8 mouse cellular contexts compared by ENCODE assay signal in the genomic region with DNA sequence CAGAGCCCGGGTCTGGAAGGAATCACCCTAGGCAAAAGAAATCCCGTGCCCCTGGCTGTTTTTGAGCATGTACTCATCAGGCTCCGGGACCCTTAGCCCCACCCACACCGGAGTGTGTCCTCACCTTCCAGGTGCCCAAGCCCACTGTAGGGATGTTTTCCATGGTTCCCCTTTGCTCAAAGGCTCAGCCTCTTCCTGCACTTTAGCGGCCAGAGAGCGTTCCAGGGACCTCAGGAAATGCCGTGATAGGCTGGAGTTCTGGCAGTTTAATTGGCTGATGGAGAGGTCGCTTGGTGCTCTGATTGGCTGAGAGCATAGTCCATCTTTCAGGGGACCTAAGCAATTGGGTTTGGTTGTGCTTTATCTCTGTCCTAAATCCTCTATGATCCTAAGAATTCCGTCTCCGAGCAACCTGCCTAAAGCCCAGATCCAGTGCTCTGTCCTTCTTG. TPM values are rescaled to one million over a fixed set of nuclear protein-coding genes. Genes with fewer than 3 reads are reported as not detected.
DNase-seq lines count a peak whose midpoint lies in the region; ATAC-seq and TF ChIP-seq lines count a peak whose summit lies in the region.

A gene (minus strand): TSS at position 214 of the 449 bp plus-strand sequence.

- ATAC-seq in forebrain, embryonic 12.5 days (ENCODE audit: low FRiP score): peak; percentile 100
- peak; percentile 100 for ATAC-seq in heart, postnatal 0 days (ENCODE audit: insufficient read depth, low read depth)
- ATAC-seq in liver, embryonic 16.5 days (ENCODE audit: low read depth): peak; percentile 99
- peak; percentile 100 for ATAC-seq in neural tube, embryonic 13.5 days (ENCODE audit: low read depth)

- 7% methylated on average over 10 of the region's 10 CpGs for WGBS in forebrain, embryonic 12.5 days
- 3% methylated on average over 10 of the region's 10 CpGs for WGBS in heart, postnatal 0 days
- 4% methylated on average over 10 of the region's 10 CpGs for WGBS in liver, embryonic 16.5 days (ENCODE audit: insufficient replicate concordance)
- 2% methylated on average over 10 of the region's 10 CpGs for WGBS in neural tube, embryonic 13.5 days

- TF ChIP-seq EP300 in heart, postnatal 0 days (IDR thresholded peaks at IDR 0.05; ENCODE audit: low read depth): no peak

- no peak for TF ChIP-seq CTCF in E14TG2a.4 (conservative IDR thresholded peaks at IDR 0.05; ENCODE audit: low read length)
- TF ChIP-seq CTCF in heart, postnatal 0 days (IDR thresholded peaks at IDR 0.05; ENCODE audit: low read depth): no peak
- no peak for TF ChIP-seq CTCF in testis, adult 2 months (IDR thresholded peaks at IDR 0.05; ENCODE audit: control insufficient read depth, insufficient read depth, insufficient replicate concordance, low read depth, low read length)

- H3K4me3 ChIP-seq in E14TG2a.4 (replicated peaks; ENCODE audit: low read length): peak within 1 kb of the TSS; percentile 83
- peak within 1 kb of the TSS; percentile 54 for H3K4me3 ChIP-seq in forebrain, embryonic 12.5 days (replicated peaks)
- peak within 1 kb of the TSS; percentile 64 for H3K4me3 ChIP-seq in heart, postnatal 0 days (ENCODE audit: low read depth, low read length)
- peak within 1 kb of the TSS; percentile 73 for H3K4me3 ChIP-seq in liver, embryonic 16.5 days (ENCODE audit: low read depth, low read length)
- H3K4me3 ChIP-seq in neural tube, embryonic 13.5 days: peak within 1 kb of the TSS; percentile 70
- peak within 1 kb of the TSS; percentile 97 for H3K4me3 ChIP-seq in testis, adult 2 months (ENCODE audit: control insufficient read depth, low read depth, low read length)

- peaks cover 5% of the 10 kb centered on the region for H3K4me1 ChIP-seq in E14TG2a.4 (replicated peaks; ENCODE audit: low read depth, low read length)
- no peaks in the 10 kb centered on the region for H3K4me1 ChIP-seq in forebrain, embryonic 12.5 days
- 0 out of 2 replicates have a peak, but pooled peaks cover 3% of the 10 kb centered on the region for H3K4me1 ChIP-seq in heart, postnatal 0 days (ENCODE audit: control insufficient read depth, insufficient read depth)
- no peaks in the 10 kb centered on the region for H3K4me1 ChIP-seq in liver, embryonic 16.5 days (ENCODE audit: control insufficient read depth, low read depth, low read length)
- H3K4me1 ChIP-seq in neural tube, embryonic 13.5 days (replicated peaks): peaks cover 11% of the 10 kb centered on the region; the same call in 1 of the 2 replicates
- peaks cover 5% of the 10 kb centered on the region; the same call in 1 of the 2 replicates for H3K4me1 ChIP-seq in testis, adult 2 months (ENCODE audit: control insufficient read depth, insufficient read depth, low read length)

- TF ChIP-seq POLR2A in testis, adult 2 months (IDR thresholded peaks at IDR 0.05; ENCODE audit: control insufficient read depth, low read depth, low read length): peak; percentile 81

- H3K9ac ChIP-seq in forebrain, embryonic 12.5 days: peak within 1 kb of the TSS; percentile 61
- peak within 1 kb of the TSS; percentile 76 for H3K9ac ChIP-seq in heart, postnatal 0 days (replicated peaks; ENCODE audit: low read depth, low read length)
- peak within 1 kb of the TSS; percentile 56 for H3K9ac ChIP-seq in liver, embryonic 16.5 days (ENCODE audit: low read depth, low read length)
- H3K9ac ChIP-seq in neural tube, embryonic 13.5 days: peak within 1 kb of the TSS; percentile 82

- no peaks in the 10 kb centered on the region for H3K9me3 ChIP-seq in E14TG2a.4 (ENCODE audit: low read length)
- H3K9me3 ChIP-seq in forebrain, embryonic 12.5 days: no peaks in the 10 kb centered on the region
- no peaks in the 10 kb centered on the region for H3K9me3 ChIP-seq in heart, postnatal 0 days (replicated peaks; ENCODE audit: control insufficient read depth, low read length)
- H3K9me3 ChIP-seq in liver, embryonic 16.5 days (replicated peaks; ENCODE audit: control insufficient read depth, low read length): no peaks in the 10 kb centered on the region
- H3K9me3 ChIP-seq in neural tube, embryonic 13.5 days: no peaks in the 10 kb centered on the region

- H3K4me2 ChIP-seq in forebrain, embryonic 12.5 days: peak within 1 kb of the TSS; percentile 62
- H3K4me2 ChIP-seq in heart, postnatal 0 days (ENCODE audit: low read depth, low read length): peak within 1 kb of the TSS; percentile 80
- peak within 1 kb of the TSS; percentile 65 for H3K4me2 ChIP-seq in liver, embryonic 16.5 days (ENCODE audit: low read depth, low read length)
- H3K4me2 ChIP-seq in neural tube, embryonic 13.5 days: peak within 1 kb of the TSS; percentile 75

- H3K27ac ChIP-seq in forebrain, embryonic 12.5 days: peak within 1 kb of the TSS; percentile 44; the same call in 1 of the 2 replicates
- peak within 1 kb of the TSS; percentile 72 for H3K27ac ChIP-seq in heart, postnatal 0 days (ENCODE audit: low read depth)
- no peak within 1 kb of the TSS; the same call in 1 of the 2 replicates for H3K27ac ChIP-seq in liver, embryonic 16.5 days (ENCODE audit: low read length)
- peak within 1 kb of the TSS; percentile 74 for H3K27ac ChIP-seq in neural tube, embryonic 13.5 days (replicated peaks)
- peak within 1 kb of the TSS; percentile 87 for H3K27ac ChIP-seq in testis, adult 2 months (ENCODE audit: control insufficient read depth, insufficient read depth, low read depth, low read length)

- DNase-seq in c-Kit-positive CD71-positive TER-119-positive erythroid progenitor cells, embryonic 14.5 days (ENCODE audit: low spot score): peak; percentile 76
- peak; percentile 95 for DNase-seq in heart, postnatal 0 days (ENCODE audit: low spot score)
- peak; percentile 84 to 90 for DNase-seq in kidney, postnatal 4 days

- H3K27me3 ChIP-seq in E14TG2a.4 (ENCODE audit: insufficient read depth, low read length): no peaks in the 10 kb centered on the region
- no peaks in the 10 kb centered on the region for H3K27me3 ChIP-seq in forebrain, embryonic 12.5 days
- H3K27me3 ChIP-seq in heart, postnatal 0 days (ENCODE audit: control insufficient read depth, insufficient read depth, low read length): no peaks in the 10 kb centered on the region
- H3K27me3 ChIP-seq in liver, embryonic 16.5 days (ENCODE audit: control insufficient read depth, insufficient read depth, low read depth, low read length): no peaks in the 10 kb centered on the region
- 0 out of 2 replicates have a peak, but pooled peaks cover 4% of the 10 kb centered on the region for H3K27me3 ChIP-seq in neural tube, embryonic 13.5 days
- H3K27me3 ChIP-seq in testis, adult 2 months (ENCODE audit: control insufficient read depth, insufficient read depth, low read length): no peaks in the 10 kb centered on the region

- no peaks in the 10 kb centered on the region for H3K36me3 ChIP-seq in E14TG2a.4 (ENCODE audit: insufficient read depth, low read length)
- no peaks in the 10 kb centered on the region for H3K36me3 ChIP-seq in forebrain, embryonic 12.5 days (replicated peaks)
- H3K36me3 ChIP-seq in heart, postnatal 0 days (replicated peaks; ENCODE audit: control insufficient read depth, insufficient read depth, low read length): no peaks in the 10 kb centered on the region
- H3K36me3 ChIP-seq in liver, embryonic 16.5 days (ENCODE audit: control insufficient read depth, insufficient read depth): no peaks in the 10 kb centered on the region
- no peaks in the 10 kb centered on the region for H3K36me3 ChIP-seq in neural tube, embryonic 13.5 days
- no peaks in the 10 kb centered on the region for H3K36me3 ChIP-seq in testis, adult 2 months (ENCODE audit: control insufficient read depth, insufficient read depth, low read length)

RNA-seq across cellular contexts. Expression of the gene that starts here (rescaled TPM):
- polyA plus RNA-seq in forebrain, embryonic 12.5 days (2016; fragmentation: Nextera tagmentation; extraction: Ambion mirVana): 49.5 and 51.8 TPM in 2 replicates
- total RNA-seq in heart, postnatal 0 days (2014; rRNA removed; ENCODE audit: low replicate concordance): 9.0 and 26.9 TPM in 2 replicates
- 37.3 and 39.2 TPM in 2 replicates for polyA plus RNA-seq in heart, postnatal 0 days (2015; fragmentation: Nextera tagmentation; extraction: Ambion mirVana)
- polyA plus RNA-seq in liver, embryonic 16.5 days (2015; fragmentation: Nextera tagmentation; extraction: Ambion mirVana): 17.8 and 20.0 TPM in 2 replicates
- polyA plus RNA-seq in neural tube, embryonic 13.5 days (2015; fragmentation: Nextera tagmentation; extraction: Ambion mirVana): 32.1 and 47.8 TPM in 2 replicates
- 11.3 and 13.6 TPM in 2 replicates for polyA plus RNA-seq in testis, adult 2 months (2012; rRNA removed)
